Mouse (Mus musculus) c-Kit-negative CD71-positive TER-119-positive erythroid progenitor cells, embryonic 14.5 days (primary cell): ENCODE data around the gene Olfr160.

Experiments used
- DNase-seq: peaks from one replicate; pipeline ENCODE4 v3.0.0-alpha.2; 2013; ENCODE audit warnings: low read depth, low spot score

Gene Olfr160

GRCm38 (mm10) chr9:37716150-37716549 is at the start of gene Olfr160:
TSS of gene Olfr160 (minus strand) at chr9:37716250.
- DNase-seq, result no peak

GRCm38 (mm10) chr9:37762541-37762940 is 46.5 kb upstream of the Olfr160 start:
- no peak for DNase-seq

GRCm38 (mm10) chr9:37761728-37762127 is 45.7 kb upstream of the Olfr160 start:
- no peak for DNase-seq

GRCm38 (mm10) chr9:37752006-37752405 is 36.0 kb upstream of the Olfr160 start:
- no peak for DNase-seq

GRCm38 (mm10) chr9:37751467-37751866 is 35.4 kb upstream of the Olfr160 start:
- no peak for DNase-seq

GRCm38 (mm10) chr9:37750319-37751075 is 34.4 kb upstream of the Olfr160 start:
- DNase-seq, result no peak

GRCm38 (mm10) chr9:37744806-37745205 is 28.8 kb upstream of the Olfr160 start, which contains the start of gene Olfr874:
TSS of gene Olfr874 (plus strand) at chr9:37745106.
- no peak for DNase-seq

- no peak for DNase-seq
Observed at GRCm38 (mm10) chr9:37734310-37734709, 18.3 kb upstream of the Olfr160 start.

GRCm38 (mm10) chr9:37689970-37690686 is 25.9 kb downstream of the Olfr160 start:
- no peak for DNase-seq

GRCm38 (mm10) chr9:37687941-37688303 is 28.1 kb downstream of the Olfr160 start:
- no peak for DNase-seq

- no peak for DNase-seq
Observed at GRCm38 (mm10) chr9:37687288-37687940, 28.6 kb downstream of the Olfr160 start.

- DNase-seq, result no peak
Observed at GRCm38 (mm10) chr9:37681123-37681522, 34.9 kb downstream of the Olfr160 start.

GRCm38 (mm10) chr9:37675287-37675686 is 40.8 kb downstream of the Olfr160 start:
- no peak for DNase-seq

GRCm38 (mm10) chr9:37670261-37670660 is 45.8 kb downstream of the Olfr160 start:
- no peak for DNase-seq

- no peak for DNase-seq
Observed at GRCm38 (mm10) chr9:37669678-37670077, 46.4 kb downstream of the Olfr160 start.

- DNase-seq, result no peak
Observed at GRCm38 (mm10) chr9:37669115-37669514, 46.9 kb downstream of the Olfr160 start, which contains the start of gene Panx3. TSS of gene Panx3 (minus strand) at chr9:37669235.

GRCm38 (mm10) chr9:37666045-37666444 is 50.0 kb downstream of the Olfr160 start:
- DNase-seq, result no peak

- no peak for DNase-seq
Observed at GRCm38 (mm10) chr9:37664604-37665003, 51.4 kb downstream of the Olfr160 start.

- DNase-seq, result no peak
Observed at GRCm38 (mm10) chr9:37663210-37663609, 52.8 kb downstream of the Olfr160 start.

- no peak for DNase-seq
Observed at GRCm38 (mm10) chr9:37659413-37659812, 56.6 kb downstream of the Olfr160 start.
